Mouse (Mus musculus): Measurements from ENCODE around the gene Tmem174. TPM values are rescaled to one million over a fixed set of nuclear protein-coding genes. Genes with fewer than 3 reads are reported as not detected.
A peak's percentile ranks its signal among the peaks of the same experiment; 100 is the strongest.

Gene Tmem174
- total RNA-seq, 2 experiments from 2014 or later: not detected

- intact Hi-C loops (cut with DNase I): no loop called here
- no peak for DNase-seq (ENCODE audit: extremely low spot score in 1 of 2, low spot score in 2 of 2)
These were observed 639 bp downstream of the Tmem174 start for GRCm38 (mm10) chr13:98636571-98636970.

- intact Hi-C loops (cut with DNase I): no loop called here
- DNase-seq (ENCODE audit: extremely low spot score in 1 of 2, low spot score in 2 of 2): no peak
These were observed 3.3 kb downstream of the Tmem174 start for GRCm38 (mm10) chr13:98633641-98634484.

- intact Hi-C loops (cut with DNase I): no loop called here
- DNase-seq (ENCODE audit: extremely low spot score in 1 of 2, low spot score in 2 of 2): no peak
These were observed 4.8 kb downstream of the Tmem174 start for GRCm38 (mm10) chr13:98632306-98632942.

GRCm38 (mm10) chr13:98631105-98631838 is 5.9 kb downstream of the Tmem174 start:
- intact Hi-C loops (cut with DNase I): no loop called here
- DNase-seq (ENCODE audit: extremely low spot score in 1 of 2, low spot score in 2 of 2): no peak

- intact Hi-C loops (cut with DNase I): no loop called here
- DNase-seq (ENCODE audit: extremely low spot score in 1 of 2, low spot score in 2 of 2): no peak
These were observed 10.5 kb downstream of the Tmem174 start for GRCm38 (mm10) chr13:98626736-98627135.

- intact Hi-C loops (cut with DNase I): no loop called here
- no peak for DNase-seq (ENCODE audit: extremely low spot score in 1 of 2, low spot score in 2 of 2)
These were observed 12.7 kb downstream of the Tmem174 start for GRCm38 (mm10) chr13:98624506-98624905.

- intact Hi-C loops (cut with DNase I): no loop called here
These were observed 14.2 kb downstream of the Tmem174 start for GRCm38 (mm10) chr13:98622881-98623549.

GRCm38 (mm10) chr13:98617429-98618067 is 19.7 kb downstream of the Tmem174 start:
- intact Hi-C loops (cut with DNase I): no loop called here
- no peak for DNase-seq (ENCODE audit: extremely low spot score in 1 of 2, low spot score in 2 of 2)

More at GRCm38 (mm10) chr13:98622881-98623549, 14.2 kb downstream of the Tmem174 start:
- no peak for DNase-seq (ENCODE audit: extremely low spot score in 1 of 2, low spot score in 2 of 2)

GRCm38 (mm10) chr13:98607885-98608477 is 29.2 kb downstream of the Tmem174 start:
- intact Hi-C loops (cut with DNase I): no loop called here
- DNase-seq (ENCODE audit: extremely low spot score in 1 of 2, low spot score in 2 of 2): no peak

GRCm38 (mm10) chr13:98603799-98604198 is 33.4 kb downstream of the Tmem174 start:
- no peak for DNase-seq (ENCODE audit: extremely low spot score in 1 of 2, low spot score in 2 of 2)
- intact Hi-C loops (cut with DNase I): no loop called here

- peak in 1 of 2 experiments; percentile 42 for DNase-seq (ENCODE audit: extremely low spot score in 1 of 2, low spot score in 2 of 2)
- intact Hi-C loops (cut with DNase I): loop anchor here (10.0 kb wide), 1 partner anchor 128 kb away; no protein-coding TSS in a partner anchor
These were observed 40.5 kb downstream of the Tmem174 start for GRCm38 (mm10) chr13:98596746-98597145.

GRCm38 (mm10) chr13:98594726-98595141 is 42.5 kb downstream of the Tmem174 start:
- DNase-seq (ENCODE audit: extremely low spot score in 1 of 2, low spot score in 2 of 2): peak in 1 of 2 experiments; percentile 47
- intact Hi-C loops (cut with DNase I): loop anchor here (10.0 kb wide), 1 partner anchor 130 kb away; no protein-coding TSS in a partner anchor

GRCm38 (mm10) chr13:98593938-98594539 is 43.2 kb downstream of the Tmem174 start:
- intact Hi-C loops (cut with DNase I): loop anchor here (10.0 kb wide), 1 partner anchor 131 kb away; no protein-coding TSS in a partner anchor
- no peak for DNase-seq (ENCODE audit: extremely low spot score in 1 of 2, low spot score in 2 of 2)

- intact Hi-C loops (cut with DNase I): loop anchor here (10.0 kb wide), 1 partner anchor 133 kb away; no protein-coding TSS in a partner anchor
- DNase-seq (ENCODE audit: extremely low spot score in 1 of 2, low spot score in 2 of 2): no peak
These were observed 45.8 kb downstream of the Tmem174 start for GRCm38 (mm10) chr13:98591406-98591805.

GRCm38 (mm10) chr13:98590693-98591389 is 46.4 kb downstream of the Tmem174 start:
- intact Hi-C loops (cut with DNase I): loop anchor here (10.0 kb wide), 1 partner anchor 134 kb away; no protein-coding TSS in a partner anchor
- DNase-seq (ENCODE audit: extremely low spot score in 1 of 2, low spot score in 2 of 2): no peak

- DNase-seq (ENCODE audit: extremely low spot score in 1 of 2, low spot score in 2 of 2): no peak
- intact Hi-C loops (cut with DNase I): loop anchor here (5.0 kb wide), 1 partner anchor 237 kb away; the partner anchor contains the start of gene Foxd1
These were observed 47.6 kb downstream of the Tmem174 start for GRCm38 (mm10) chr13:98589572-98589971.
